Mouse (Mus musculus) adrenal gland, adult 18-20 months (tissue): ENCODE measurements around the gene Mrpl3. TPM values are rescaled to one million over a fixed set of nuclear protein-coding genes. Genes with fewer than 3 reads are reported as not detected.

ENCODE experiments used
- DNase-seq, 2 experiments: peaks; one replicate each; pipeline ENCODE4 v3.0.0; 2021 to 2022; ENCODE audit warnings: low spot score in 2 of 2
- long read RNA-seq, 2 experiments: library from polyadenylated mRNA; stranded (forward); transcript quantifications; one replicate each; pipeline ENCODE4 v2.0.0; 2021
- total RNA-seq, 2 experiments: library from RNA; stranded (reverse); gene quantifications; 1 replicate in 1 of 2; 2 replicates in 1 of 2; pipeline ENCODE4 v1.2.3; 2021

Mrpl3 gene
- 10 to 100 TPM; 79.2 to 80.3 TPM for total RNA-seq
- long read RNA-seq, experiment 1, transcript Mrpl3-201 (10 exons, 3,972 nt), result major isoform, 37 of 44 reads
- long read RNA-seq, experiment 1, partial matches to known transcripts, result 4 of 44 reads
- long read RNA-seq, experiment 1, other reads (novel, unspliced or antisense), result 2 of 44 reads
- long read RNA-seq, experiment 2, transcript Mrpl3-201 (10 exons, 3,972 nt), result major isoform, 101 of 114 reads
- long read RNA-seq, experiment 2, partial matches to known transcripts, result 4 of 114 reads
- long read RNA-seq, experiment 2, other reads (novel, unspliced or antisense), result 7 of 114 reads

- peak; percentile 87 to 90 for DNase-seq
Measured at GRCm38 (mm10) chr9:105053147-105053557, at the start of gene Mrpl3. TSS of gene Mrpl3 (plus strand) at chr9:105053239.

GRCm38 (mm10) chr9:105010721-105011120 is 42.3 kb upstream of the Mrpl3 start:
- DNase-seq, result no peak

GRCm38 (mm10) chr9:105018186-105018585 is 34.9 kb upstream of the Mrpl3 start:
- no peak for DNase-seq

- no peak for DNase-seq
Measured at GRCm38 (mm10) chr9:105028311-105028710, 24.7 kb upstream of the Mrpl3 start.

- DNase-seq, result no peak
Measured at GRCm38 (mm10) chr9:105032572-105032971, 20.5 kb upstream of the Mrpl3 start.

GRCm38 (mm10) chr9:105033641-105034040 is 19.4 kb upstream of the Mrpl3 start:
- no peak for DNase-seq

- DNase-seq, result no peak
Measured at GRCm38 (mm10) chr9:105037847-105038246, 15.2 kb upstream of the Mrpl3 start.

- no peak for DNase-seq
Measured at GRCm38 (mm10) chr9:105046014-105046413, 7.0 kb upstream of the Mrpl3 start.

GRCm38 (mm10) chr9:105048351-105048750 is 4.7 kb upstream of the Mrpl3 start:
- DNase-seq, result no peak

GRCm38 (mm10) chr9:105049636-105050035 is 3.4 kb upstream of the Mrpl3 start:
- DNase-seq, result no peak

- no peak for DNase-seq
Measured at GRCm38 (mm10) chr9:105050257-105050656, 2.8 kb upstream of the Mrpl3 start.

- DNase-seq, result no peak
Measured at GRCm38 (mm10) chr9:105053812-105054211, 773 bp downstream of the Mrpl3 start.

- DNase-seq, result no peak
Measured at GRCm38 (mm10) chr9:105069106-105069505, 16.1 kb downstream of the Mrpl3 start.

- no peak for DNase-seq
Measured at GRCm38 (mm10) chr9:105072991-105073748, 20.1 kb downstream of the Mrpl3 start.

- no peak for DNase-seq
Measured at GRCm38 (mm10) chr9:105074851-105075250, 21.8 kb downstream of the Mrpl3 start.

GRCm38 (mm10) chr9:105076756-105077424 is 23.9 kb downstream of the Mrpl3 start:
- peak; percentile 22 to 29 for DNase-seq

GRCm38 (mm10) chr9:105078460-105078859 is 25.4 kb downstream of the Mrpl3 start:
- DNase-seq, result no peak

- no peak for DNase-seq
Measured at GRCm38 (mm10) chr9:105080246-105080645, 27.2 kb downstream of the Mrpl3 start.

GRCm38 (mm10) chr9:105100807-105101570 is 48.0 kb downstream of the Mrpl3 start:
- no peak for DNase-seq

GRCm38 (mm10) chr9:105101911-105102310 is 48.9 kb downstream of the Mrpl3 start:
- DNase-seq, result no peak

GRCm38 (mm10) chr9:105103893-105104292 is 50.9 kb downstream of the Mrpl3 start:
- no peak for DNase-seq
